Mouse (Mus musculus): Measurements from ENCODE around the gene Rbms2. TPM values are rescaled to one million over a fixed set of nuclear protein-coding genes. Genes with fewer than 3 reads are reported as not detected.

Rbms2 gene
- polyA plus RNA-seq, 1 experiment from 2014 or later = 43.4 TPM

DNA sequence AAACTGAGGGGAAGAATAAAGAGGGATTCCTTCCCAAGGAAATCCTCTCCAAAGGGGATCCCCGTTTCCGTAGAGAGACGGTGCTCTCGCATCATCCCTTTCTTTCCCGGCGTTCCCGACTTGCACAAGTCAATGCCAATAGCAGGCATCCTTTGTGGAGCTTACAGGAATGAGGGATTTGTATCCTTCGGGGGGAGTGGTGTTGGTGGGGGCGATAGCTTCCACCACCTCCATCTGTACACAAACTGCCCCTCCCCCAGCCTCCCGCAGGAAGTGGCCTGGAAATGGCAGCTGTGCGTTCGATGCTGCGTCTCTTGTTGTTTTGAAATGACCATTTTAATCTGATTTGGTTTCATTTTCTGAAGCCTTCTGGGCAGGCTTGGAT, 82.5 kb downstream of the Rbms2 start:
- Histone ChIP-seq H3K4me1 (replicated peaks) (peaks cover 41% of the 10 kb centered on the region), H3K27me3 (replicated peaks) (no peaks in the 10 kb centered on the region), H3K9ac (peak overlapping the region; percentile 84), H3K9me3 (replicated peaks) (no peaks in the 10 kb centered on the region), H3K27ac (ENCODE audit: poor library complexity, severe bottlenecking) (peak overlapping the region; percentile 54), H3K36me3 (peaks cover 4% of the 10 kb centered on the region; the same call in 1 of the 2 replicates), H3K4me2 (peak overlapping the region; percentile 83), H3K4me3 (peak overlapping the region; percentile 78)
- WGBS = under 1% methylated on average over 13 of the region's 13 CpGs
- ATAC-seq (ENCODE audit: insufficient number of reproducible peaks, low FRiP score) = no peak

GRCm38 (mm10) chr10:128096693-128097586, 83.2 kb downstream of the Rbms2 start:
- H3K4me1 ChIP-seq (replicated peaks) = peaks cover 45% of the 10 kb centered on the region
- WGBS = under 1% methylated on average over 84 of the region's 86 CpGs
- peak overlapping the region; percentile 78 for H3K4me3 ChIP-seq
- H3K9me3 ChIP-seq (replicated peaks) = no peaks in the 10 kb centered on the region
- peaks cover 4% of the 10 kb centered on the region; the same call in 1 of the 2 replicates for H3K36me3 ChIP-seq
- H3K27me3 ChIP-seq (replicated peaks) = no peaks in the 10 kb centered on the region
- ATAC-seq (ENCODE audit: insufficient number of reproducible peaks, low FRiP score) = peak; percentile 76
- peak overlapping the region; percentile 83 for H3K4me2 ChIP-seq
- peak overlapping the region; percentile 54 for H3K27ac ChIP-seq (ENCODE audit: poor library complexity, severe bottlenecking)
- peak overlapping the region; percentile 84 for H3K9ac ChIP-seq

- ATAC-seq (ENCODE audit: insufficient number of reproducible peaks, low FRiP score) = no peak
- peak overlapping the region; percentile 84; the same call in 1 of the 2 replicates for H3K9ac ChIP-seq
- peaks cover 4% of the 10 kb centered on the region; the same call in 1 of the 2 replicates for H3K36me3 ChIP-seq
- peaks cover 51% of the 10 kb centered on the region for H3K4me1 ChIP-seq (replicated peaks)
- peak overlapping the region; percentile 83; the same call in 1 of the 2 replicates for H3K4me2 ChIP-seq
- H3K27ac ChIP-seq (ENCODE audit: poor library complexity, severe bottlenecking) = no peak overlapping the region
- H3K4me3 ChIP-seq = peak overlapping the region; percentile 78; the same call in 1 of the 2 replicates
- 21% methylated on average over 4 of the region's 4 CpGs for WGBS
- no peaks in the 10 kb centered on the region for H3K9me3 ChIP-seq (replicated peaks)
- no peaks in the 10 kb centered on the region for H3K27me3 ChIP-seq (replicated peaks)
These were observed 83.8 kb downstream of the Rbms2 start for GRCm38 (mm10) chr10:128096313-128096692.

DNA sequence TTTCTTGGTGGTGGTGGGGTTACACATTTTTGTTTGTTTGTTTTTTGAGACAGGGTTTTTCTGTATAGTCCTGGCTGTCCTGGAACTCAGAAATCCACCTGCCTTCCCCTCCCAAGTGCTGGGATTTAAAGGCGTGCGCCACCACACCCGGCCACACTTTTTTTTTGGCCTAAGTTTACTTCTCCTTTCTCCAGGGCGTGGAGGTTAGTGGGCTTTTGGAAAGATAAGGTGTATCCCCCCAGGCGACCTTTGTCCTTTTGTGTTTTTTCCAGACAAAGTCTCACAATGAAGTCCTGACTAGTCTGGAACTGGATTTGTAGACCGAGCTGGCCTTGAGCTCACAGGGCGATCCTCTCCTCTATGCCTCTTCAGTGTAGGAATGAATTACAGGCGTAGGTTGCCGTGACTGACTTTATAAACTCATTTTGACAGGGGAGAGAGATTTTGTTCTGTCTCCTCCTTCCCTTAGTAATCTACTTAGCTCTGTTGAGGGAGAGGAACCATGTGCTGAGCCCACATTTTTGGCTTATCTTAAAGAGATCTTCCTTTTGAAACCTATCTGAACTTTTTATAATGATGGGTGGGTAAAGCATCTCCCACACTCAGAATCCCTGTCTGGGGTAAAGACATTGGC, 85.0 kb downstream of the Rbms2 start:
- peak overlapping the region; percentile 97 for H3K4me2 ChIP-seq
- ATAC-seq (ENCODE audit: insufficient number of reproducible peaks, low FRiP score) = no peak
- H3K9ac ChIP-seq = no peak overlapping the region
- 28% methylated on average over 9 of the region's 9 CpGs for WGBS
- peak overlapping the region; percentile 98 for H3K27ac ChIP-seq (ENCODE audit: poor library complexity, severe bottlenecking)
- H3K27me3 ChIP-seq (replicated peaks) = no peaks in the 10 kb centered on the region
- no peaks in the 10 kb centered on the region for H3K9me3 ChIP-seq (replicated peaks)
- peaks cover 56% of the 10 kb centered on the region for H3K4me1 ChIP-seq (replicated peaks)
- no peaks in the 10 kb centered on the region for H3K36me3 ChIP-seq
- peak overlapping the region; percentile 73 for H3K4me3 ChIP-seq

- no peaks in the 10 kb centered on the region for H3K9me3 ChIP-seq (replicated peaks)
- peak overlapping the region; percentile 97 for H3K4me2 ChIP-seq
- WGBS = 12% methylated on average over 19 of the region's 19 CpGs
- no peaks in the 10 kb centered on the region for H3K27me3 ChIP-seq (replicated peaks)
- H3K36me3 ChIP-seq = peaks cover 6% of the 10 kb centered on the region
- peak overlapping the region; percentile 98 for H3K27ac ChIP-seq (ENCODE audit: poor library complexity, severe bottlenecking)
- ATAC-seq (ENCODE audit: insufficient number of reproducible peaks, low FRiP score) = peak; percentile 81
- peak overlapping the region; percentile 90; the same call in 1 of the 2 replicates for H3K9ac ChIP-seq
- peaks cover 62% of the 10 kb centered on the region for H3K4me1 ChIP-seq (replicated peaks)
- peak overlapping the region; percentile 73 for H3K4me3 ChIP-seq
These were observed 85.6 kb downstream of the Rbms2 start for GRCm38 (mm10) chr10:128094340-128094968.

DNA sequence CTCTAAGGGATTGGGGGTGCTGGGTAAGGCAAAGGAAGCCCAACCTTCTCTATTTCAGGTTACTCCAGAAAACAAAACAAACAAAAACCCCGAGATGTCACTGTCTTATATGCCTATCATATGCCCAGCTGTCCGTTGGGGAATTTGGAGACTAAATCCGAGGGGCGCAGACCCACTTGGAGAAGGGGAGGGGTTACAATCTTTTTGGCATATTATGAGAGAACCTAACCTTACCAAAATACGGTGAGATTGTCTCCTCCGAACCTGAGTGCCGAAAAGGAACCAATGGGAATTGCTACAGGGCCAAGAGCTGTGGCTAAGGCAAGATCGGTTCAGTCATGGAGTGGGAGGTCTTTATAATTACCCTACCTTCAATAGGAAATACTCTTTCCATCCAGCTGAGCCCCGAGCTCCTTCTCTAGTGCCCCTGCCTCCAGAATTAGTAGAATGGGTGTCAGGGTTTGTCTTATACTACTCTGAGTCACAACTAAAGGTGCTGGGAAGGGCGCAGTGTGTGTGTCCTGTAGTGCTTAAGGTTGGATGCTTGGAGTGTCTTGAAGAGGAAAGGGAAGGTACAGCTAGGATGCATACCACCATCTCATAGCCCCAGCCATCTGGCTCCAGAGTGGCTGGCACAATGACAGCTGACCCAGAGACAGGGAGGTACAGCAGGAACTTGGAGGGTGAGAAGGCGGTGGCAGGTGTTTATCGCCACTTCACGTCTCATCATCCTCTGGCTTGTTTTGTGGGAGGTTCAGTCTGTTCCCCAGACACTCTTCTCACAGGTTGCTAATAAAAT, 86.4 kb downstream of the Rbms2 start:
- Histone ChIP-seq H3K9ac (peak overlapping the region; percentile 90), H3K4me2 (peak overlapping the region; percentile 97), H3K36me3 (peaks cover 14% of the 10 kb centered on the region), H3K9me3 (replicated peaks) (no peaks in the 10 kb centered on the region), H3K27ac (ENCODE audit: poor library complexity, severe bottlenecking) (peak overlapping the region; percentile 98), H3K4me3 (peak overlapping the region; percentile 73), H3K27me3 (replicated peaks) (no peaks in the 10 kb centered on the region), H3K4me1 (replicated peaks) (peaks cover 66% of the 10 kb centered on the region)
- 27% methylated on average over 13 of the region's 13 CpGs for WGBS
- ATAC-seq (ENCODE audit: insufficient number of reproducible peaks, low FRiP score) = no peak

GRCm38 (mm10) chr10:128092506-128093495, 87.3 kb downstream of the Rbms2 start:
- peak overlapping the region; percentile 73 for H3K4me3 ChIP-seq
- H3K4me1 ChIP-seq (replicated peaks) = peaks cover 61% of the 10 kb centered on the region
- ATAC-seq (ENCODE audit: insufficient number of reproducible peaks, low FRiP score) = peak; percentile 70
- under 1% methylated on average over 85 of the region's 88 CpGs for WGBS
- H3K9ac ChIP-seq = peak overlapping the region; percentile 90
- H3K27me3 ChIP-seq (replicated peaks) = no peaks in the 10 kb centered on the region
- peak overlapping the region; percentile 98 for H3K27ac ChIP-seq (ENCODE audit: poor library complexity, severe bottlenecking)
- peak overlapping the region; percentile 97 for H3K4me2 ChIP-seq
- peaks cover 23% of the 10 kb centered on the region for H3K36me3 ChIP-seq
- H3K9me3 ChIP-seq (replicated peaks) = no peaks in the 10 kb centered on the region

- WGBS = under 1% methylated on average over 20 of the region's 20 CpGs
- peaks cover 59% of the 10 kb centered on the region for H3K4me1 ChIP-seq (replicated peaks)
- ATAC-seq (ENCODE audit: insufficient number of reproducible peaks, low FRiP score) = peak; percentile 52
These were observed 88.3 kb downstream of the Rbms2 start, which contains the start of gene Baz2a for GRCm38 (mm10) chr10:128091564-128092505. Gene Baz2a, plus strand, starts transcription at chr10:128091577.

More at GRCm38 (mm10) chr10:128091564-128092505, 88.3 kb downstream of the Rbms2 start, which contains the start of gene Baz2a:
- H3K4me3 ChIP-seq = peak within 1 kb of the TSS; percentile 73
- H3K4me2 ChIP-seq = peak within 1 kb of the TSS; percentile 97
- peak within 1 kb of the TSS; percentile 98 for H3K27ac ChIP-seq (ENCODE audit: poor library complexity, severe bottlenecking)
- peak within 1 kb of the TSS; percentile 90 for H3K9ac ChIP-seq
- H3K9me3 ChIP-seq (replicated peaks) = no peaks in the 10 kb centered on the region
- H3K27me3 ChIP-seq (replicated peaks) = no peaks in the 10 kb centered on the region
- H3K36me3 ChIP-seq = peaks cover 33% of the 10 kb centered on the region

Data from heart, embryonic 12.5 days (tissue).